Mouse (Mus musculus) heart, embryonic 13.5 days (tissue): ENCODE measurements around the gene Bpifb2. TPM values are rescaled to one million over a fixed set of nuclear protein-coding genes. Genes with fewer than 3 reads are reported as not detected.
"Not testable (repeated sequence)": the region's sequence is repeated elsewhere in the genome, so short reads cannot be mapped to it uniquely, and the experiment has no call there.

Experiments used
- ATAC-seq: fragments of 200-750 bp; cut with Nextera tagmentation; 2 replicates; pipeline ENCODE4 v1.8.0; 2017; ENCODE audit warnings: moderate TSS enrichment; ENCODE audit not compliant: insufficient number of reproducible peaks, low FRiP score, low TSS enrichment; ENCODE audit errors: extremely low read depth
- H3K27ac ChIP-seq: fragments of 300-500 bp; sonication (generic); replicated peaks from 2 replicates; pipeline ENCODE4 v1.5.1; 2015; ENCODE audit warnings: moderate library complexity, mild to moderate bottlenecking, inconsistent platforms
- H3K27me3 ChIP-seq: fragments of 300-500 bp; sonication (generic); replicated peaks from 2 replicates; pipeline ENCODE4 v1.6.1; 2015; ENCODE audit warnings: mild to moderate bottlenecking, inconsistent platforms
- H3K36me3 ChIP-seq: fragments of 300-500 bp; sonication (generic); 2 replicates; pipeline ENCODE4 v1.6.1; 2015; ENCODE audit warnings: mild to moderate bottlenecking, inconsistent platforms
- H3K4me1 ChIP-seq: fragments of 300-500 bp; sonication (generic); 2 replicates; pipeline ENCODE4 v1.6.1; 2015; ENCODE audit warnings: inconsistent platforms
- H3K4me2 ChIP-seq: fragments of 300-500 bp; sonication (generic); 2 replicates; pipeline ENCODE4 v1.6.1; 2015; ENCODE audit warnings: inconsistent platforms, mild to moderate bottlenecking, moderate library complexity
- H3K4me3 ChIP-seq: fragments of 300-500 bp; sonication (generic); 2 replicates; pipeline ENCODE4 v1.5.1; 2015; ENCODE audit warnings: moderate library complexity, mild to moderate bottlenecking, inconsistent platforms
- H3K9ac ChIP-seq: fragments of 300-500 bp; sonication (generic); 2 replicates; pipeline ENCODE4 v1.6.1; 2015; ENCODE audit warnings: inconsistent platforms, mild to moderate bottlenecking, moderate library complexity
- H3K9me3 ChIP-seq: fragments of 300-500 bp; sonication (generic); 2 replicates; pipeline ENCODE4 v1.6.1; 2016; ENCODE audit warnings: inconsistent platforms
- WGBS: fragments of 180-500 bp; shearing (Covaris S2); methylation state at CpG from one replicate; pipeline ENCODE4 v1.1.7; 2015; ENCODE audit warnings: mixed read lengths; 5-methylcytosine and 5-hydroxymethylcytosine counted together
- polyA plus RNA-seq: library from polyadenylated mRNA; unstranded; fragments of >200 nt; fragmentation: Nextera tagmentation; extraction: Ambion mirVana; gene quantifications from 2 replicates; pipeline ENCODE4 v1.2.1, GENCODE M21; 2015

The Bpifb2 gene
- 0.11 TPM in 1 of 2 replicates, not detected in the other for polyA plus RNA-seq

GRCm38 (mm10) chr2:153874745-153875144, at the start of gene Bpifb2:
Gene Bpifb2, plus strand, starts transcription at chr2:153875045.
- Histone ChIP-seq H3K4me3 (no peak within 1 kb of the TSS), H3K4me2 (no peak within 1 kb of the TSS), H3K4me1 (no peaks in the 10 kb centered on the region), H3K27me3 (no peaks in the 10 kb centered on the region), H3K9ac (no peak within 1 kb of the TSS), H3K36me3 (no peaks in the 10 kb centered on the region), H3K27ac (no peak within 1 kb of the TSS), H3K9me3 (no peaks in the 10 kb centered on the region)
- WGBS = 57% methylated on average over 9 of the region's 9 CpGs
- ATAC-seq = no peak

DNA sequence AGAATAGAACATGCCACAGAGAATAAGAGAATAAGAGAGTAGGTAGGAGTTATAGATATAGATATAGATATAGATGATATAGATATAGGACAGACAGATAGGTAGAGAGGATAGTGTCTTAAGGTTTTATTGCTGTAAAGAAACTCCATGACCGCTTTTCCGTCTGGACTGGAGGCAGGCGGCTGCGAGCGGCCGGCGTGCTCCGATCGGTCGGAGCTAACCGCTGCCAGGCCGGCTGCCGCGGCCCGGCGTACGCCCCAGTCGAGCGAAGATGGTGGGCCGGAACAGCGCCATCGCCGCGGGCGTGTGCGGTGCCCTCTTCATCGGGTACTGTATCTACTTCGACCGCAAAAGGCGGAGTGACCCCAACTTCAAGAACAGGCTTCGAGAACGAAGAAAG, 48.9 kb upstream of the Bpifb2 start:
- not testable (repeated sequence) for H3K27ac ChIP-seq, ATAC-seq, H3K36me3 ChIP-seq, H3K4me1 ChIP-seq, H3K27me3 ChIP-seq, H3K9me3 ChIP-seq, H3K4me3 ChIP-seq, H3K9ac ChIP-seq, H3K4me2 ChIP-seq
- WGBS = 55% methylated on average over 32 of the region's 32 CpGs

- H3K27me3 ChIP-seq = peaks cover 4% of the 10 kb centered on the region; the same call in 1 of the 2 replicates
- no peaks in the 10 kb centered on the region for H3K36me3 ChIP-seq
- no peak overlapping the region for H3K4me3 ChIP-seq
- peaks cover 7% of the 10 kb centered on the region for H3K4me1 ChIP-seq
- H3K9me3 ChIP-seq = no peaks in the 10 kb centered on the region
- H3K4me2 ChIP-seq = no peak overlapping the region
- ATAC-seq = no peak
- no peak overlapping the region for H3K27ac ChIP-seq
- WGBS = 71% methylated on average over 8 of the region's 8 CpGs
- H3K9ac ChIP-seq = no peak overlapping the region
Measured at GRCm38 (mm10) chr2:153827171-153827830, 47.5 kb upstream of the Bpifb2 start.

- Histone ChIP-seq H3K9me3 (no peaks in the 10 kb centered on the region), H3K4me3 (no peak overlapping the region), H3K27me3 (peaks cover 4% of the 10 kb centered on the region; the same call in 1 of the 2 replicates), H3K27ac (no peak overlapping the region), H3K36me3 (no peaks in the 10 kb centered on the region), H3K9ac (no peak overlapping the region), H3K4me2 (no peak overlapping the region), H3K4me1 (peaks cover 7% of the 10 kb centered on the region)
- ATAC-seq = no peak
- 77% methylated on average over 7 of the region's 7 CpGs for WGBS
Measured at GRCm38 (mm10) chr2:153828704-153829103, 46.1 kb upstream of the Bpifb2 start.

DNA sequence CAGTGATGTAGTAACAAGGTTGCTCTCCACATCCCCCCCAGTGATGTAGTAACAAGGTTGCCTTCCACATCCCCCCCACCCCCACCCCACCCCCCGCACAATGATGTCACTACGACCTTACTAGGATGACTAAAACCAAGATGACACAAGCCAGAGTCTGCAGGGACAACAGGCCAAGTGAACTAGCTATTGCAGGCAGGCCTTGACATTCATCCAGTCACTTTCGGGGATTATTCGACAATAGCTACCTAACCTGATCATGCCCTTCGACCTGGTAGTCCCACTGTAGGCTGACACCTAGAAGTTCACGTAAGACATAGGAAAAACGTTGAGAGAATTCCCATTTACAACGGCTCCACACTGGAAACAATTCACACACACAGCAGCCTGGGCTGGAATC, 41.6 kb upstream of the Bpifb2 start:
- Histone ChIP-seq H3K27me3 (no peaks in the 10 kb centered on the region), H3K9ac (no peak overlapping the region), H3K4me1 (no peaks in the 10 kb centered on the region), H3K4me3 (no peak overlapping the region), H3K9me3 (no peaks in the 10 kb centered on the region), H3K4me2 (no peak overlapping the region), H3K36me3 (no peaks in the 10 kb centered on the region), H3K27ac (no peak overlapping the region)
- no peak for ATAC-seq
- 70% methylated on average over 8 of the region's 8 CpGs for WGBS

- ATAC-seq = no peak
- 74% methylated on average over 8 of the region's 8 CpGs for WGBS
- H3K27me3 ChIP-seq = no peaks in the 10 kb centered on the region
Measured at GRCm38 (mm10) chr2:153842854-153843253, 32.0 kb upstream of the Bpifb2 start.

GRCm38 (mm10) chr2:153848389-153848788, 26.5 kb upstream of the Bpifb2 start:
- no peaks in the 10 kb centered on the region for H3K4me1 ChIP-seq
- no peak overlapping the region for H3K4me3 ChIP-seq
- H3K9me3 ChIP-seq = no peaks in the 10 kb centered on the region
- H3K27me3 ChIP-seq = no peaks in the 10 kb centered on the region
- 78% methylated on average over 3 of the region's 3 CpGs for WGBS
- ATAC-seq = no peak
- no peaks in the 10 kb centered on the region for H3K36me3 ChIP-seq
- no peak overlapping the region for H3K4me2 ChIP-seq
- H3K9ac ChIP-seq = no peak overlapping the region
- H3K27ac ChIP-seq = no peak overlapping the region

More at GRCm38 (mm10) chr2:153842854-153843253, 32.0 kb upstream of the Bpifb2 start:
- no peaks in the 10 kb centered on the region for H3K4me1 ChIP-seq
- H3K9ac ChIP-seq = no peak overlapping the region
- H3K9me3 ChIP-seq = no peaks in the 10 kb centered on the region
- no peaks in the 10 kb centered on the region for H3K36me3 ChIP-seq
- no peak overlapping the region for H3K4me3 ChIP-seq
- H3K4me2 ChIP-seq = no peak overlapping the region
- no peak overlapping the region for H3K27ac ChIP-seq

DNA sequence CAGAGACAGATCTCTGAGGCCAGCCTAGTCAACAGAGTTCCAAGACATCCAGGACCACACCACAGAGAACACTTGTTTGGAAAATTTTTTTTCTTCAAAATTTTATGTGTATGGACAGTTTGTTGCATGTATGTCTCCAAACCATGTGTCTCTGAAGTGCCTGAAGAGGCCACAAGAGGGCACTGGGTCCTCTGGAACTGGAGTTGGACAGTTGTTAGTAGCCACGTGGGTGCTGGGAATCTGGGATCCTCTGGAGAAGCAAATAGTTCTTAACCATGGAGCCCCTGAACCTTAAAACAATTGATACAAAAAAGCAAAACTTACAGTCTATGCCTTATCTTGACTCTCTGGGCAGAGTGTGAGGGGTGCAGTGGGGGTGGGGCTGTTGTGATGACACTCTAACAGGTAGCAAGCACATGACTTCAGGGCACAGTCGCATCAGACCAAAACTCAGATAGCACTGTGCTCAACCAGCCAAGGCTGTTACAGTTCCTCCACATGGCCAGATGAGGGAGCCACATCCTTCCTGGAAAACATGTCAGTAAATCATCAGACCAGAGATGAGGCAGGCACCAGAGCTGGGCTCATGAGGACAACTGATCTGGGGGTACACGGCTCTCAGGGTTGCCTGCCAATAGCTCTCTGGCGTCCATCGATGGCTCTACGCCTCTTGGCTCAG, 24.4 kb upstream of the Bpifb2 start:
- no peak overlapping the region for H3K4me2 ChIP-seq
- H3K36me3 ChIP-seq = no peaks in the 10 kb centered on the region
- no peaks in the 10 kb centered on the region for H3K9me3 ChIP-seq
- ATAC-seq = no peak
- no peak overlapping the region for H3K9ac ChIP-seq
- H3K27me3 ChIP-seq = peaks cover 5% of the 10 kb centered on the region; the same call in 1 of the 2 replicates
- WGBS = 81% methylated on average over 6 of the region's 6 CpGs
- H3K27ac ChIP-seq = no peak overlapping the region
- H3K4me3 ChIP-seq = no peak overlapping the region
- H3K4me1 ChIP-seq = no peaks in the 10 kb centered on the region; the same call in 1 of the 2 replicates

DNA sequence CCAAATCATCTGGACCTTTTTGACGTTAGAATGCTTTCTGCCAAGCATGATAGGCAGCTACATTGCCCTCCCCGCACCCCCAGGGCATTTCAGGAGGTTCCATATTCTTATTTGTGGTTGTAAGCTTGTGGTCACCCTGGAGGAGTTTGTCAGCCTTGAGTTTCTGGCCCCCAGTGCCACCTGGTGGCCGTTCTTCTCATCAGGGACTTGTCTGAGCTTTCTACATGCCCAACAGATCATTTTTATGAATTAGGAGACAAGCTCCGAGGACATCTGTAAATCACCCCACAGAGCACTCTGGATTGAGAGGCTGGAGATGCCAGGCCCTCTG, 23.9 kb upstream of the Bpifb2 start:
- no peaks in the 10 kb centered on the region; the same call in 1 of the 2 replicates for H3K4me1 ChIP-seq
- no peak for ATAC-seq
- H3K27ac ChIP-seq = no peak overlapping the region

GRCm38 (mm10) chr2:153853544-153853943, 21.3 kb upstream of the Bpifb2 start:
- no peak for ATAC-seq
- H3K9me3 ChIP-seq = no peaks in the 10 kb centered on the region
- WGBS = 3% methylated on average over 5 of the region's 5 CpGs
- H3K9ac ChIP-seq = no peak overlapping the region
- peaks cover 14% of the 10 kb centered on the region for H3K27me3 ChIP-seq
- H3K36me3 ChIP-seq = no peaks in the 10 kb centered on the region
- no peak overlapping the region for H3K4me3 ChIP-seq
- no peak overlapping the region for H3K4me2 ChIP-seq
- H3K27ac ChIP-seq = no peak overlapping the region
- no peaks in the 10 kb centered on the region; the same call in 1 of the 2 replicates for H3K4me1 ChIP-seq

More for the DNA sequence above, 23.9 kb upstream of the Bpifb2 start:
- H3K36me3 ChIP-seq = no peaks in the 10 kb centered on the region
- H3K27me3 ChIP-seq = peaks cover 8% of the 10 kb centered on the region
- H3K9me3 ChIP-seq = no peaks in the 10 kb centered on the region
- no peak overlapping the region for H3K9ac ChIP-seq
- WGBS = 43% methylated on average over 4 of the region's 4 CpGs
- H3K4me3 ChIP-seq = no peak overlapping the region
- H3K4me2 ChIP-seq = no peak overlapping the region

- Histone ChIP-seq H3K4me3 (no peak overlapping the region), H3K9ac (no peak overlapping the region), H3K4me1 (peaks cover 8% of the 10 kb centered on the region; the same call in 1 of the 2 replicates), H3K27ac (no peak overlapping the region), H3K4me2 (no peak overlapping the region), H3K27me3 (peaks cover 14% of the 10 kb centered on the region), H3K36me3 (no peaks in the 10 kb centered on the region), H3K9me3 (no peaks in the 10 kb centered on the region)
- whole genome bisulfite sequencing = 69% methylated on average over 2 of the region's 2 CpGs
- no peak for ATAC-seq
Measured at GRCm38 (mm10) chr2:153859581-153859980, 15.3 kb upstream of the Bpifb2 start.

GRCm38 (mm10) chr2:153860315-153860714, 14.5 kb upstream of the Bpifb2 start:
- no peaks in the 10 kb centered on the region for H3K9me3 ChIP-seq
- 82% methylated on average over 11 of the region's 11 CpGs for WGBS
- no peak overlapping the region for H3K9ac ChIP-seq
- ATAC-seq = no peak
- H3K4me3 ChIP-seq = no peak overlapping the region
- peaks cover 8% of the 10 kb centered on the region; the same call in 1 of the 2 replicates for H3K4me1 ChIP-seq
- no peak overlapping the region for H3K4me2 ChIP-seq
- H3K27ac ChIP-seq = no peak overlapping the region
- peaks cover 11% of the 10 kb centered on the region for H3K27me3 ChIP-seq
- no peaks in the 10 kb centered on the region for H3K36me3 ChIP-seq
